Mouse (Mus musculus): ENCODE data around the gene Srebf2. TPM values are rescaled to one million over a fixed set of nuclear protein-coding genes. Genes with fewer than 3 reads are reported as not detected.
A peak's percentile ranks its signal among the peaks of the same experiment; 100 is the strongest.

Gene Srebf2
- total RNA-seq, 1 experiment: 173 TPM

DNA sequence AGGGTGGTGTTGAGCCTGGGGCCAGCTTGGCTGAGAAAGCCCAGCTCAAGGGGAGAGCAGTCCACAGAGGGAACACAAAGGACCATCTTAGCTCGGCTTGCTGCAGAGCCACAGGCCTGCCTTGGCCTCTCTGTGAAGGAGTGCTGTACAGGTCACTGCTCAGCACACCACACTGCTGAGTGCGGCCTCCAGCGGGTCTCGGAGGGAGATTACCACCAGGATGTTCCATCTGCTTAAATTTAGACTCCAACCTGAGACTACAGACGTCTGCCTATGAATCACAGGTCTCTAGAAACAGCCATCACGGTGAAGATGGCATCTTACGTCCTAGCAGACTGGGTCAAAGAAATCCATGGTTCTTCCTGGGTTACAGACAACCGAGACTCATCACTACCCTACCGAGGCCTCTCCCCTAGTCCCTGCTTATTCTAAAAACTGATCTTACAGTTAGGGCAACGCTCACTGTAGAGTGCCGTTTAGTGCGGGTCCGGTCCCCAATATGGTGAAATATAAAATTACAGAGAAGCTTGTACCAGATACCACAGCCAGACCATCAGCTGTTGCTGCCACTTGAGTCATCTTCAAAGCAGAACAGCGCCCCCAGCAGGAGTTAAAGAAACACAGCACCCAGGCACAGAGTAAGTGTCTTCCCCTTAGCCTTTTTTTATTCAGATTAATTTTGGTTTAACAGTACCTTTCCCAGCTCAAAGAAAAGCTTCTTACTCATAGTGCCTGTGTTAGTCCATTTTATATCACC, 74.3 kb downstream of the Srebf2 start:
- in situ Hi-C loops (cut with MboI; ENCODE audit: low sequenced_read_pairs in 2 of 2, unreplicated experiment in 2 of 2): no loop called here
- Histone ChIP-seq H3K9me3 (ENCODE audit: control insufficient read depth, insufficient read depth, low read depth, low read length) (no peaks in the 10 kb centered on the region), H3K4me3 (ENCODE audit: insufficient read depth in 1 of 2, low read depth in 1 of 2, low read length in 2 of 2, poor library complexity in 1 of 2, severe bottlenecking in 1 of 2) (no peak overlapping the region; a peak in 1 of 4 replicates), H3K4me1 (ENCODE audit: control insufficient read depth in 2 of 2, insufficient read depth in 2 of 2, low read length in 2 of 2, poor library complexity in 1 of 2) (peaks cover 6 to 50% of the 10 kb centered on the region in 2 experiments; a peak in 3 of 4 replicates), H3K36me3 (ENCODE audit: control insufficient read depth, insufficient read depth, low read length, poor library complexity, severe bottlenecking) (no peaks in the 10 kb centered on the region), H3K9ac (ENCODE audit: insufficient read depth, low read depth, low read length, poor library complexity, severe bottlenecking) (peak overlapping the region; percentile 26), H3K27ac (ENCODE audit: insufficient read depth, low read depth, low read length, poor library complexity, severe bottlenecking) (no peak overlapping the region)
- no peak for DNase-seq (ENCODE audit: low read depth, low spot score)
- TF ChIP-seq HCFC1 (IDR thresholded peaks at IDR 0.05; ENCODE audit: borderline replicate concordance, insufficient read depth, low read length): no peak
- no peak for TF ChIP-seq ZNF384 (IDR thresholded peaks at IDR 0.05; ENCODE audit: low read depth, low read length)
- no peak for TF ChIP-seq MAFK (IDR thresholded peaks at IDR 0.05; ENCODE audit: insufficient read depth, low read depth, low read length)
- TF ChIP-seq ZC3H11A (IDR thresholded peaks at IDR 0.05; ENCODE audit: borderline replicate concordance, low read depth, low read length): no peak

DNA sequence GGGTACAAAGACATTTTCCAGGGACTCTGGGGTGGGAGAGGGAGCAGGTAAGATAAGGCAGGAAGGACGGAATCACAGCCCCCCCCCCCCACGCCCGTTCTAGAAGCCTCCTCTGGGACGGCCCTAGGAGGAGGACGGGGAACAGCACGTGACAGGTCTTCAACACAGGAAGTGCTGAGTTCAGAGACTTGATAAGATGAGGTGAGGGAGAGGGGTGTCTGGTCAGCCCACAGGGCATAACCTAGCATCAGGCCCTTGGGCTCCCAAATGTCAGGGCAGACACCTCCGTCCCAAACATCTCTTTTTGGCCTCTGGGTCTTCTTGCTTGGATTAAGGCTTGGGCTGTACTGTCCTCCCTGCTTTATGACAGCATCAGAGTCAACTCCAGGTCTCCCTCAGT, 76.3 kb downstream of the Srebf2 start:
- no peak overlapping the region for H3K4me3 ChIP-seq (ENCODE audit: insufficient read depth in 1 of 2, low read depth in 1 of 2, low read length in 2 of 2, poor library complexity in 1 of 2, severe bottlenecking in 1 of 2)
- DNase-seq (ENCODE audit: low read depth, low spot score): no peak
- no peak overlapping the region for H3K9ac ChIP-seq (ENCODE audit: insufficient read depth, low read depth, low read length, poor library complexity, severe bottlenecking)
- in situ Hi-C loops (cut with MboI; ENCODE audit: low sequenced_read_pairs in 2 of 2, unreplicated experiment in 2 of 2): no loop called here
- TF ChIP-seq ZNF384 (IDR thresholded peaks at IDR 0.05; ENCODE audit: low read depth, low read length) (no peak), MAFK (IDR thresholded peaks at IDR 0.05; ENCODE audit: insufficient read depth, low read depth, low read length) (no peak), ZC3H11A (IDR thresholded peaks at IDR 0.05; ENCODE audit: borderline replicate concordance, low read depth, low read length) (no peak), HCFC1 (IDR thresholded peaks at IDR 0.05; ENCODE audit: borderline replicate concordance, insufficient read depth, low read length) (no peak), CHD2 (IDR thresholded peaks at IDR 0.05; ENCODE audit: low read depth, low read length) (no peak)
- H3K4me1 ChIP-seq (ENCODE audit: control insufficient read depth in 2 of 2, insufficient read depth in 2 of 2, low read length in 2 of 2, poor library complexity in 1 of 2): peaks cover 2 to 40% of the 10 kb centered on the region in 2 experiments; a peak in 2 of 4 replicates
- no peaks in the 10 kb centered on the region for H3K9me3 ChIP-seq (ENCODE audit: control insufficient read depth, insufficient read depth, low read depth, low read length)
- no peak overlapping the region for H3K27ac ChIP-seq (ENCODE audit: insufficient read depth, low read depth, low read length, poor library complexity, severe bottlenecking)
- H3K36me3 ChIP-seq (ENCODE audit: control insufficient read depth, insufficient read depth, low read length, poor library complexity, severe bottlenecking): no peaks in the 10 kb centered on the region

DNA sequence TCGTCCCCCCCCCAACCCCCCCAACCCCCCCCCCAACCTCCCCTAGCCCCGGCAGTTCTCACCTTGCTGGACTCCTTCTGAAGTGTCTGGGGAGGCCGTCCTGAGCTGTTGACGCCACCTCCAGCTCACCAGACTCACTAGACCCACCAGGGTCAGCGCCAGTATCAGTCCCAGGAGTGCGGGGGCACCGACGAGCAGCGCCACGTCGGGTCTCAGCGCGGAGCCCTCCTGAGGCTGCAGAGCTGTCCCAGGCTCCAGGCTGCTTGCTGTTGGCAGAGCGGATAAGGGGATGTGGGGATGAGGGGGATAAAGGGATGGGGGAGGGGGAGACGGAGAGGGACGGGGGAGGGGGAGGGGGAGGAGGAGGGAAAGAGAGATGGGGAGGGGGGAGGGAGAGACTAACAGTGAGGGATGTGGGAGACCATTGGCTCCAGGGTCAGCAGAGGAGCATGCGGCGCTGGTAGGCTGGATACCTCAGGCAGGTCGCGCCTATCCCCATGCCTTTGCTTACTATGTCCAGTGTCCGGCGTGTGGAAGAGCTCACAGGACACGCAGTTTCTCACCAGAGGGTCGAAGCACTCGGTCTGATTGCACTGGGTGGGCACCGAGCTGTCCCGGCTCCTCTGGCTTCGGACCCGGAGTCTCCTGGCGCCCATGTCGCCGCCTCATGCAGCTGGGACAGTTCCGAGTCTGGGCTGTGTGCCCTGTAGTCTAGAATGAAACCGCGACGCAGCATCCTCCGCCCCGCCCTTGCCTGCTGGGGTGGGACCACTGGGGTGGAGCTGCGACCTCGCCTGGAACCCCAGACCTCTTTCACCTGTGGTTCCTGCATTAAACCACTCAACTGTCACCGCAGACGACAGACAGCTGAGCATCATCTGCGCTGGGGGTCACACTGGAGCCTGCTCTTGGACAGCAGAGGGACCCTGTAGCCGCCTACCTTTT, 76.9 kb downstream of the Srebf2 start, which contains the start of gene Tnfrsf13c:
TSS of gene Tnfrsf13c (minus strand) at position 713 of the 945 bp plus-strand sequence.
- peak within 1 kb of the TSS; percentile 0; the same call in 1 of the 2 replicates for H3K9ac ChIP-seq (ENCODE audit: insufficient read depth, low read depth, low read length, poor library complexity, severe bottlenecking)
- in situ Hi-C loops (cut with MboI; ENCODE audit: low sequenced_read_pairs in 2 of 2, unreplicated experiment in 2 of 2): no loop called here
- no peak for TF ChIP-seq CHD2 (IDR thresholded peaks at IDR 0.05; ENCODE audit: low read depth, low read length)
- no peak for TF ChIP-seq HCFC1 (IDR thresholded peaks at IDR 0.05; ENCODE audit: borderline replicate concordance, insufficient read depth, low read length)
- no peak for TF ChIP-seq ZNF384 (IDR thresholded peaks at IDR 0.05; ENCODE audit: low read depth, low read length)
- no peak for TF ChIP-seq MAFK (IDR thresholded peaks at IDR 0.05; ENCODE audit: insufficient read depth, low read depth, low read length)
- no peak for TF ChIP-seq ZC3H11A (IDR thresholded peaks at IDR 0.05; ENCODE audit: borderline replicate concordance, low read depth, low read length)

DNA sequence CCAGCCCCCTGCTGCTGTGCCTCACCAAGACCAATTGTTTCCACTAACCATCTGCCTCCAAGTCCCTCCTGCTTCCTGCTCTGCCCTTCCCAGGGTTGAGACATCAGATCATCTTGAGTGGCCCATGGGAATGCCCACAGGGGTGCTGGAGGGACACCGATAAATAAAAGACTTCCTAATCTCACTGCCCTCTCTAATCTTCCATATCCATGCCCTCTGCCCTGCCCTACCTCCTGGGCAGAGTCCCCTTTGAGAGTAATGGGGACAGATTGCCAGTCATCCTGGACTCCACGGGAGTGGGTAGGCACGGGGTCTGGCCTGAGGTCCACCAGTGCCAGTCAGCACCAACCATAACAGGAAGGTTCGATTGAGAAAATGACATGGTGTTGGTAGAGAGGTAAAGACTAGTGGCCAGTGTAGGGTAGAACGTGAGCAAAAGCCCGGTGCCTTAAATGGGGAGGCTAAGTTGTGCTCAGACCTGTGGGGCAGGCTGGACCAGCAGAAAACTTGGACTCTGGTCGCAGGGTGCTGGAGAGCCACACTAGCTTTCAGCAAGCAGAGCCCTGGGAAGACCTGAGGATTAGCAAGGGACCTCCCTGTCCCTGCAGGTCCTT, 77.7 kb downstream of the Srebf2 start:
- DNase-seq (ENCODE audit: low read depth, low spot score): no peak
- no peak for TF ChIP-seq MAFK (IDR thresholded peaks at IDR 0.05; ENCODE audit: insufficient read depth, low read depth, low read length)
- TF ChIP-seq CHD2 (IDR thresholded peaks at IDR 0.05; ENCODE audit: low read depth, low read length): no peak
- no peak for TF ChIP-seq ZC3H11A (IDR thresholded peaks at IDR 0.05; ENCODE audit: borderline replicate concordance, low read depth, low read length)
- no peak for TF ChIP-seq HCFC1 (IDR thresholded peaks at IDR 0.05; ENCODE audit: borderline replicate concordance, insufficient read depth, low read length)
- no peak for TF ChIP-seq ZNF384 (IDR thresholded peaks at IDR 0.05; ENCODE audit: low read depth, low read length)
- H3K36me3 ChIP-seq (ENCODE audit: control insufficient read depth, insufficient read depth, low read length, poor library complexity, severe bottlenecking): no peaks in the 10 kb centered on the region
- H3K4me3 ChIP-seq (ENCODE audit: insufficient read depth in 1 of 2, low read depth in 1 of 2, low read length in 2 of 2, poor library complexity in 1 of 2, severe bottlenecking in 1 of 2): no peak overlapping the region
- H3K4me1 ChIP-seq (ENCODE audit: control insufficient read depth in 2 of 2, insufficient read depth in 2 of 2, low read length in 2 of 2, poor library complexity in 1 of 2): peaks cover 0 to 37% of the 10 kb centered on the region in 2 experiments; a peak in 3 of 4 replicates
- no peak overlapping the region for H3K27ac ChIP-seq (ENCODE audit: insufficient read depth, low read depth, low read length, poor library complexity, severe bottlenecking)
- in situ Hi-C loops (cut with MboI; ENCODE audit: low sequenced_read_pairs in 2 of 2, unreplicated experiment in 2 of 2): loop anchor here in 1 of 2 experiments (25.0 kb wide), 1 partner anchor 162 kb away; the partner anchor contains the start of genes 4930407I10Rik and Mei1
- no peaks in the 10 kb centered on the region for H3K9me3 ChIP-seq (ENCODE audit: control insufficient read depth, insufficient read depth, low read depth, low read length)
- H3K9ac ChIP-seq (ENCODE audit: insufficient read depth, low read depth, low read length, poor library complexity, severe bottlenecking): no peak overlapping the region

More for the DNA sequence above, 76.9 kb downstream of the Srebf2 start, which contains the start of gene Tnfrsf13c:
- H3K4me1 ChIP-seq (ENCODE audit: control insufficient read depth in 2 of 2, insufficient read depth in 2 of 2, low read length in 2 of 2, poor library complexity in 1 of 2): peaks cover 2 to 37% of the 10 kb centered on the region in 2 experiments; a peak in 2 of 4 replicates
- DNase-seq (ENCODE audit: low read depth, low spot score): no peak
- H3K36me3 ChIP-seq (ENCODE audit: control insufficient read depth, insufficient read depth, low read length, poor library complexity, severe bottlenecking): no peaks in the 10 kb centered on the region
- no peaks in the 10 kb centered on the region for H3K9me3 ChIP-seq (ENCODE audit: control insufficient read depth, insufficient read depth, low read depth, low read length)
- H3K27ac ChIP-seq (ENCODE audit: insufficient read depth, low read depth, low read length, poor library complexity, severe bottlenecking): no peak within 1 kb of the TSS
- H3K4me3 ChIP-seq (ENCODE audit: insufficient read depth in 1 of 2, low read depth in 1 of 2, low read length in 2 of 2, poor library complexity in 1 of 2, severe bottlenecking in 1 of 2): peak within 1 kb of the TSS; percentile 46 to 55; a peak in 3 of 4 replicates

Data from ES-E14 (cell line).